Mouse (Mus musculus): ENCODE results near the gene Llgl2.

Gene Llgl2

DNA sequence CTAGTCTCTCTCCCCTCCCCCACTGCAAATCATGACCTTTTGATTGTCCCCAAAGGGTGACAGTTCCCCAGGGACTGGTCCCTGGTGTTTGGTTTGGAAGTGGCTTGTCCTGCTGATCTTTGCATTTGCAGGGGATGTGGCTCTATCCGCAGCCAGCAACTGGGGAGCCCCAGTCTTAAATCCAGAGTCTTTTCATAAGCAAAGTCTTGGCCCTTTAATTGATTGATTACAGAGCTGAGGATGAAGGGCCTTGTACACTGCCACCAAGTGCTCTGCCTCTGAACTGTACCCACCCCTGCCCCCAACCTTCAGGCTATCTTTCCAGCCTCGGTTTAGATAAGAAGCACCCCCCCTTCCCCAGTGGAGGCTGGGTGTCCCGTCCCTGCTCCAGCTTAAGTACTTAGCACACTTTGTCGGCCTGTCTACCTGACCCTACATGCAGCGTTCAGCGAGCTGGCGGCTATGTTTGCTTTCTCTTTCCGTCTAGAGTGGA lies 9.2 kb downstream of the Llgl2 start:
- no peak for DNase-seq (ENCODE audit: low read depth, low spot score)

DNA sequence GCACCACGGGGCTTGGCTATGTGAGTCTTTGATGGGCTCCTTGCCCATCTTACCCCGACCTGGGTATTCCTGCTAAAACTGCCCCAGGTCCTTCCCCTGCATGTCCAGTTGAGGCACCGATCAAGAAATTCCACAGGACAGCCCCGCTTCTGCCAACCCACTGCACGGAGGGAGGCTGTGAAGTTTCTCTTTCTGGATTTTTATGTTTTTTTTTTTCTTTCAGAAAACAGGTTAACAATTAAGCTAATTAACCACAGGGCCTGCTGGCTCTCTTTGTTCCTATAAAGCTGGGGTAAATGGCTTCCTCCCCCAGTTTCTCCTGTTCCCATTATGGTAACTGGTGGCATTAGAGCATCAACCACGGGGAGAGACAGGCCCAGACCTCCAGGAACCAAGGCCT lies 10.2 kb downstream of the Llgl2 start:
- DNase-seq (ENCODE audit: low read depth, low spot score), result no peak

DNA sequence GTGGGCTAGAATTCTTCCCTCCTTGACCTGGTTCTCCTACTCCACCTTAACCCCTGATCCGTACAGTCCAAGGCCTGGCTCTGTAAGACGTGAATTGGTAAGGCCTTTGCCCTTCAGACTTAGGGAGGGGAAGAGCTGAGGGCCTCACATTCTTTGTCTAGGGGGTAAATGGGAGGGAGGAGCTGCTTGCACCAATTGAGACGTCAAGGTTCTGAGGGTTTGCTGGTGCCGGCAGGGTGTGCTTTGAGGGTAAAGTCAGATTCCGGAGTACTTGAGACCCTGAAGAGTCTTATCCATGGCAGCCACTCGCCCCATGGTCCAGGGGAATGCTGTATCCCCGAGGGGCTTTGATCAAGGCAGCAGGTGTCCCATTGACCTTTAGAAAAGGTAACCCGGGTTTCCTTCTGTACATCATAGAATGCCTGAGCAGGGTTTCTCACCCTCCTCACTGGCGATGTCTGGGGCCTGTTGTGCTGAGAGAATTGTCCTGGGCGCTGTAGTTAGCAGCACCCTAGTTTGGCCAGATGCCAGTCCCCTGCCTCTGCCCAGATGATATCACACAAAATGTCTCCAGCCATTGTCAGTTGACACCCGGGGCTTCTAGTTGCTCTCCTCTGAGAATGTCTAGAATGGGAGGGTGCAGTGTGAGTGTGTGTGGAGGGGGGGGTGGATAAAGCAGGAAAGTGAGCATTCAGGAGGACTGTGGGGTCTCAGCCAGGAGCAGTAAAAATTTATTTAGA lies 13.0 kb downstream of the Llgl2 start:
- no peak for DNase-seq (ENCODE audit: low read depth, low spot score)

DNA sequence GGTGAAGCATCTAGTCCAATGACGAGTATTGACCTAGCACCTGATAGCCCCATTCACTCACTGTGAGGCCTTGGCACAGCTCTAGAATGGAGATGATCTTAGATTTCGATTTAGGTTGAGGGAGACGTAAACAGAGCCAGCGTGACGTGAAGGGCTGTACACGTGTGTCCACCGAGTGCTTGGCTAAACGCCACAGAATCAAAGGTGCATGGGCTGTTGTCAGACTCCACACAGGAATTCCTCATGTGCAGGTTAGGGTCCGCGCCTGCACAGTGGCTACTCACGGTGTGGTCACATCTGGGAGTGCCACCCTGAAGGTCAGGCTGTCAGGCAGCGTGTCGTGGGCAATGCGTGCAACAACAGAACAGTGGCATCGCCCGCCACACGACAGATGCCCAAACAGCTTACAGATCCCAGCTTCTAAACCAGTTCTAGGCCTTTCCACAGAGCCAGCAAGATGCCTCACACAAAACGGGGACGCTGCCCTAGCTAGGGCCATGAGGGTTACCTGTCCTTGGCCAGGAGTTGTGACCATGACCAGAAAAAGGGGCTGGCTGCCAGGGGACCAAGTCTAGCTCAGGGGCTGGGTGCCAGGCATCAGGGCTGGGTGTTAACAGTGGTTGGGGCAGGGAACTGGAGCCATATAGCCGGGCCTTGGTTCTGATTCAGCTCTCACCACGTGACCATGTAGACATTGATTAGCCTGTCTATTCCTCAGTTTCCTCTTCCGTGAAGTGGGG lies 13.9 kb downstream of the Llgl2 start:
- no peak for DNase-seq (ENCODE audit: low read depth, low spot score)

DNA sequence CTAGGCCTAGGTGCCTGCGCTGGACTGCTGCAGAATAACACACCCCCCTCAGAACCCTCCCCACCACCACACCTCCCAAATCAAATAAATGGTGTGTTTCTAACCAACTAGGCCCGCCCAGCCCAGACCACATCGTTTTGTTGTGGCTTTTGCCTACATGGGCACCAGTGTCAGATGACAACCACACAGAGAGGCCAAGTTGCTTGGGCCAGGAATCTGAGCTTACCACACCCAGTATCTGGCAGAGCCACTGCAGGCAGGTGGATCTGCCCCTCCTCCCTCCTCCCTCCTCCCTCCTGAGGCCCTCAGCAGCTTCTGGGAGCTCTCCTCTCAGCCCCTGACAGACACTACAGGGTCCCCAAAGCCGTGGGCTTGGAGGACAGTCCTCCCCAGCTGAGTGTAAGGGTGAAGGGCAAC lies 15.1 kb downstream of the Llgl2 start:
- DNase-seq (ENCODE audit: low read depth, low spot score), result no peak

DNA sequence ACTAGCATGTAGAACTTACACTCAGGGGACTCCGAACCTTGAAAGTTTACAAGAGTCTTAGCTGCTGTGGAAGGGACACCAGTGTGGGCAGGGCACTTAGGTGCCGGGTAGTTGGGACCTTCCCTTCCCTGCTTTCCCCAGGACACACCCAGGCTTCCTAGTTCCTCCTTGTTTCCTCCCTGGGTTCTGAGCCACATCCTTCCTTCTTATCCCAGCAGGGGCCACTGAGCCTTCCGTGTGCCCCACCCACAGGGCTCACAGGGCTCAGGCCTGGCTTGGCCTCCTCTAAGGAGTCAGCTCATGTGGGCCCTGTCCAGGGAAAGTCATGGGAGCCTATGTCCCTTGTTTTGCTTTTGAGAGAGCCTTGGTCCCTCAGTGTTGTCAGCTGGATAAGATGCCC lies 15.9 kb downstream of the Llgl2 start:
- DNase-seq (ENCODE audit: low read depth, low spot score), result no peak

DNA sequence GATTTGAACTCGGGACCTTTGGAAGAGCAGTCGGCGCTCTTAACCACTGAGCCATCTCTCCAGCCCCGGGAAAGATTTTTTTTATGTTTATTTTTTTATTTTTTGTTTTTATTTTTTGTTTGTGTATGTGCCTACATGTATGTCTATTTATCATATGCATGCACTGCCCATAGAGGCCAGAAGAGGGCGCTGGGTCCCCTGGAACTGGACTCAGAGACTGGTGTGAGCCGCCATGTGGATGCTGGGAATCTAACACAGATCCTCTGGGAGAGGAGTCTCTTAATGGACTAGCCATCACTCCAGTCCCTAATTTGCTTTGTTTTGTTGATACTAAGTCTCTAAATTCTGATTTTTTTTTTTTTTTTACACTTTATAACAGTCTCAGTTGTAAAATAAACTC lies 17.2 kb downstream of the Llgl2 start:
- peak; percentile 12 for DNase-seq (ENCODE audit: low read depth, low spot score)

DNA sequence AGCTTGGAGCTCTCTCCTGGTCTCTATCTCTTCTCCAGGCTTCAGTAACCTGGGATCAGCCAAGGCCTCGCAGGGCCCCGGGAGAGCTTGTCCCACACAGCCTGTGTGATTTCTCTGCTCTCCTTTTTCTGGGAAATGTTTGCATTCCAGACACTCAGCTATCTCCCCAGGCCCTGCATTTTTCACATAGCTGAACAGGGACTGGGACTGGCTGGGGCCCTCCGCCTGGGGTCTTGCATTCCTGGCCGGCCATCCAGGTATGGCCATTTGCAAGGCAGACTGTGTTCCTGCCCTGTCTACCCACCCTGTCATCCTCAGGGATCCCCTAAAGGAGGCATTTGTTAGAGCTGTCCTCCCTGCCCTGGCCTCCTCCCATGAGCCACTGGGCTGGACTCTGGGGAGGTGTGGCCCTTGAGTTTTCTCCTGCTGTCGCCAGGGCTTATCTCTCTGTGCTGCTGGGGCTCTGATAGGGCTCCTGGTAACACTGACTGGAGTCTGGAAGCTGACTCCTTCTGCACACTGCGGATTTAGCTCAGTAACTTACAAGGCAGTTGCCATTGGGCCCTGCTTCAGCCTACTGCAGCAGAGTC lies 18.2 kb downstream of the Llgl2 start:
- no peak for DNase-seq (ENCODE audit: low read depth, low spot score)

DNA sequence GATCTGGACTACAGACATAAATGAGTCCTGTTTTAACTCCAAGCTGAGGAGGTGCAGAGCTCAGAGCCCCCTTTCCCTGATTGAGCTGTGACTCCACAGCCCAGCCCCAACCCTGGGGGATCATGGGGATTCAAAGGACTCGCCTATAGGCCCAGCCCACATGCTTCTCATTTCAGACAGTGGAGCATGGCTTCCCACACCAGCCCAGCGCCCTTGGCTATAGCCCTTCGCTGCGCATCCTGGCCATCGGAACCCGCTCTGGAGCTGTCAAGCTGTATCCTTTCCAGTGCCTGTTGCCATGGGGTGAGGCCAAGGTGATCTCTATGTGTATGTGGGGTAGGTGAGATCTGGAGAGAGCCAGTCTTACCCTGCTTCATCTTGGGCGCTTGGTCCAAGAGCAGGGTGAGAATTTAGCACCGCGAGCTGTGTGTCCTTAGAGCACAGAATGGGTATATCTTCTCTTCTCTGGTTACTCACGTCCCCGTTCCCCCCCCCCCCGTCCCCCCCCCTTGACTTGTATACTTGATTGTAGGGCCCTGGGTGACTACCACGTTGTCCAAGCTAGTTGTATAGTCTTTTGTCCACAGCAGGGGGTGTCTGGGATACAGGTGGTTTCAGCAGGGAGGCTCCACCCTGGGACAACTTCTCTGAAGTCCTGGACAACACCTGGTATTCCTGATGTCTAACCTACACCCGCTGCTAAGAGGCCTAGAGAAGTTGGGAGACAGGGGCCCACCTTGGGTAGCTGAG lies 19.5 kb downstream of the Llgl2 start:
- no peak for DNase-seq (ENCODE audit: low read depth, low spot score)

DNA sequence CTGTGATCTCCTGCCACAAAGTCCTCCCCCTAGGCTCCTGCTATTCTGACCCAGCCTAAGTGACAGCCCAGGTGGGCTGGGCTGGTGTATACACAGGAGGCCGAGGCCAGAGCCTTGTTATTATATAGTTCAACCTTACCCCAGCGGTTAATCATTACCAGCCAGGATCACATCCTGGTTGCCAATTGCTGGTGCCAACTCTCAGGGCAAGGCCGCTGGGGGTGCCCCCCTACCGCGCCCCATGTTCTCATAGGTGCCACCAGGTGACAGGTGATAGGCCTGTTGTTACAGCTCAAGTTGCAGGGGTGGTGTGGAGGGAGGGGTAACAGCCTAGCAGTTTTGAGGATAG lies 20.0 kb downstream of the Llgl2 start:
- DNase-seq (ENCODE audit: low read depth, low spot score), result no peak

DNA sequence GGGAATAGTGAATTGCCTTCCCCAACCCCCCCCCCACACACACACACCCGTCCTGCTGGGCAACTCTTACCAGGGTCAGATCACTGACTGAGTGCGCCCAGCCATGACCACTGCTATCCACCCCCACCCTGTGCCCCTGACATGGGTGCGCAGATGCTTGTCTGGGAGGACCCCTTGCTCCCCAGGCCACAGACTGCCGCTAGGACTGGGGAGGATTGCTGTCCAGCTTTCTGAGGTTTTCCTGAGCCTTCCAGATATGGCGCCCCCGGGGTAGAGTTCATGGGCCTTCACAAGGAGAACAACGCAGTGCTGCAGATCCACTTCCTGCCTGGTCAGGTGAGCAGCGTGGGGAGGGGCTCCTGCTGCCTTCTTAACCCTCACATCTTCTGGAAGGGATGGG lies 20.4 kb downstream of the Llgl2 start:
- DNase-seq (ENCODE audit: low read depth, low spot score), result no peak

DNA sequence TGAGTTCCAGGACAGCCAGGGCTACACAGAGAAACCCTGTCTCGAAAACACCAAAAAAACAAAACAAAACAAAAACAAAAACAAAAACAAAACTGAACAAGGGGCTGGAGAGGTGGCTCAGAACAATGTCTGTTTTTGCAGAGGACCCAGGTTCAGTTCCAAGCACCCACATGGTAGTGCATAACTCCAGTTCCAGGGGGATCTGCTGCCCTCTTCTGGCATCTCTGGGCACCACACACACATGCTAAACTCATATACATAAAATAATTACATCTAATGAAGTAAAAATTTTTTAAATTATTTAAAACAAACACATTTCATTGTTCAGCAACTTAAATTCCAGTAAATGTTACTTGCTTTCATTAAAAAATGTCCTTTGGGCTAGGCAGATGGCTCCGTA lies 22.0 kb downstream of the Llgl2 start:
- DNase-seq (ENCODE audit: low read depth, low spot score), result no peak

DNA sequence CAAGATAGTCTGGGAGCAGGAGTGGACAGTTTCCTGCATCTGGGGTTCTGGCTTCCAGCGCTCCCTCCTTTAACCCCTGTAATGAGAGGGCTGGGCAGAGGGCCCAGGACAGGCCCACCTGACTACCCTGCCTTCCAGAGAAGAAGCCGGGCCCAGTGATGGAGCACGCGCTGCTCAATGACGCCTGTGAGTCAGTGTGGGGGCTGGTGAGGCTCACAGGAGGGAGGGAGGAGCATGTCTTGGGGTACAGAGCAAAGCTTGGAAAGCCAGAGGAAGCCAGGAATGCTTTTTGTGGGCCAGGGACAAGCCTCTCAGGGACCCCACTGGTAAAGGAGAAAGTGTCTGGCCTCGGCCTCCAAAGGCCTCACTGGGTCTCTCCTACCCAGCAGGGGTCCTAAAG lies 30.8 kb downstream of the Llgl2 start:
- DNase-seq (ENCODE audit: low read depth, low spot score), result no peak

DNA sequence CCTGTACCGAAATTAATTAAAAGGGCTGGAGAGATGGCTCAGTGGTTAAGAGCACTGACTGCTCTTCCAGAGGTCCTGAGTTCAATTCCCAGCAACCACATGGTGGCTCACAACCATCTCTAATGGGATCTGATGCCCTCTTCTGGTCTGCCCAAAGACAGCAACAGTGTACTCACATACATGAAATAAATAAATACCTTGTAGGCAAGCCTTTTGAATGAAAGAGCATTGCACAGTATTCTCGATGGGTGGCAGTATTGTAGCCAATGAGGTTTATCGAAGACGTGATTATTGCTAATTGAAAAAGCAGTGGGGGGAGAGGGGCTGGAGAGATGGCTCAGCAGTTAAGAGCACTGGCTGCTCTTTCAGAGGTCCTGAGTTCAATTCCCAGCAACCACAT lies 33.3 kb downstream of the Llgl2 start:
- peak; percentile 9 for DNase-seq (ENCODE audit: low read depth, low spot score)

DNA sequence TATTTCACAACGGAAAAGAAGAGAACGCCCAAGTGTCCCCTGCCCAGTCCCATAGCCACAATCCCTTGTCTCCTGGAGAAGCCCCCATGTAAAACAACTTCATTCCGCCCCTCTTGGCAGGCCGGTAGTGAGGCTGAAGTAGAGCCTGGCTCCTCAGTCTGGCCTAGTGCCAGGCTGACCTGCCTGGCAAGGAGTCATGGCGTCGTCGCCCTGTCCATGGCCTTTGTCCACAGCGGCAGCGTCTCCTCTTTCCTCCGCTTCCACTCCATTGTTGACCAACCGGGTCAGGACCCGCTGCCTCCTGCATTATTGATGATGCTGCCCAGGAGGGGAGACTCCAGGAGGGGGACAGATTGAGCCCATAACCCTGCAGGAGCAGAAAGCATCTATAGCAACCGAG lies 34.1 kb downstream of the Llgl2 start:
- DNase-seq (ENCODE audit: low read depth, low spot score), result no peak

DNA sequence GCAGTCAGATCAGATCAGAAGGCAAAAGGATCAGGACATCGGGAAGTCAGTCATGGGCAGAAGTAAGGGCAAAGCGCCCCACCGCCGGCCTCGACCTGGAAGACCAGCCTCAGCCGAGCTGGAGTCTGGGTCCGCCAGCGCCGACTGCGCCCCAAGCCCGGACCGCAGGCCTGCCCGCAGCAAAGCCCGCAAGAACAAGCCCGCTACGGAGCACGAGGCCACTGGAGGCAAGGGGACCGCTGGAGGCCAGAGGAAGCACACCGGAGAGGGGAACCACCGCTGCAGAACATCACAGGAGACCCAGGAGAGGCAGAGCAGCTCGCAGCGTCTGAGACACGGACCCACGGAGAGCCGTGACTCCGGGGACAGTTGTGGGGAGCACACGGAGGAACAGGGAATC lies 34.5 kb downstream of the Llgl2 start, which contains the start of gene Myo15b:
Gene Myo15b (plus strand): TSS at position 53 of the 400 bp plus-strand sequence.
- no peak for DNase-seq (ENCODE audit: low read depth, low spot score)

DNA sequence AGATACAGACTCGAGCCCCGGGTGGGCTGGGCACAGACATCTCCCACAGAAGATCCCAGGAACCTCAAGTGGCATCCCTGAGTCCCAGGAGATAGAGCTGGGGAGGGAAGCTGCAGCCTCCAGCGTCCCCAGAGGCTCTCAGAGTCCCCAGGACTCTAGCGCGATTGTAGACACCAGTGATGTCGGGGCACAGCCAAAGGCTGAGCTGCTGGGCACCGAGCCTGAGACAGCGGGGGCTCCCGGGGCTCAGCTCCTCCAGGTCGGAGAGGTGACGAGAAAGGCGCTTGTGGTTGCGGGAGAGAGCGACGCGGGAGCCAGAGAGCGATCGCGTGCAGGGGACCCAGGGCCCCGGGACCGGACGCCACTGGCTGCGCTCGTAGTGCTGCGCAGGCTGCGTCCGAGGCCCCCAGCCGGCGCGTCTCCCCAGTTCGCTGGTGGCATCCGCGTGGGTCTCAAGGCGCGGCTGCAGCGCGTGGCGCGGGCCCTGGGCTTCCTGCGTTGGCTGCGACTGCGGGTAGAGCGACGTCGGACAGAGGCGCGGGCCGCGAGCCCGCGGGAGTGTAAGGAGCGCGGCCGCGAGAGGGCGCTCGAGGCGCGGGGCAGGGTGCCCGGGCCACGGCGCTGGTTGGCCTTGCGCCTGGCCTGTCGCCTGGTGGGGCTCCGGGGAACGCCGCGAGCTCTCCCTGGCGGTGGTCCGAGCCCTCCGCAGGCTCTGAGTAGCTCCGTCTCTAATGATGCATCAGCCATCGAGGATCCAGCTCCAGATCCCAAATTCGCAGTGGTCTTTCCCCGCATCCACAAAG lies 35.5 kb downstream of the Llgl2 start:
- peak; percentile 78 for DNase-seq (ENCODE audit: low read depth, low spot score)

DNA sequence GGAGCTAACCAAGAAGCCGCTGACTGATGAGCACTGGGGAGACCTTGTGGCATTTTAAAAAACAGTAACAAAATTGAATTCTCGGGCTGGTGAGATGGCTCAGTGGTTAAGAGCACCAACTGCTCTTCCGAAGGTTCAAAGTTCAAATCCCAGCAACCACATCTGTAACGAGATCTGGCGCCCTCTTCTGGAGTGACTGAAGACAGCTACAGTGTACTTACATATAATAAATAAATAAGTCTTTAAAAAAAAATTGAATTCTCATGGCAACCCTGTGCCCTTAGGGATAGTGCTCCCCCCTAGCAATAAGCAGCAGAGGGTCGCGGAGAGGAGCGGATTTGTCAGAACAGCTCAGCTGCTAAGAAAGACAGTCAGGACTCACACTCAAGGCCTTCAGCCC lies 40.0 kb downstream of the Llgl2 start:
- DNase-seq (ENCODE audit: low read depth, low spot score), result peak; percentile 23

DNA sequence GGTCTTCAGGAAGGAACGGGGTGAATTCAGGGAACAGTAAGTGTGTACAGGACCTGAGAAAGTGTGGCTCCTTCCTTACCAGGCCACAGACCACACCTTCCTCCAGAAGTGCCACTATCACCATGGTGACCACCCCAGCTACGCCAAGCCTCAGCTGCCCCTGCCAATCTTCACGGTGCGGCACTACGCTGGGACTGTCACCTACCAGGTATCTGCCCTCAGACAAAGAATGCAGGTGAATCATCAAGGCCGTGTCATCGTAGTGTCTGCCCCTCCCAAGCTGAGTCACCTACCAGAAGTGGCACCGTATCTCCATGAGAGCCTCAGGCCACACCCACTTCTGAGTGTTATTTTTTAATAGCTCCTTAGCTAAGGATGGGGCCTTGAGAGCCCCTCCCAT lies 45.5 kb downstream of the Llgl2 start:
- no peak for DNase-seq (ENCODE audit: low read depth, low spot score)

DNA sequence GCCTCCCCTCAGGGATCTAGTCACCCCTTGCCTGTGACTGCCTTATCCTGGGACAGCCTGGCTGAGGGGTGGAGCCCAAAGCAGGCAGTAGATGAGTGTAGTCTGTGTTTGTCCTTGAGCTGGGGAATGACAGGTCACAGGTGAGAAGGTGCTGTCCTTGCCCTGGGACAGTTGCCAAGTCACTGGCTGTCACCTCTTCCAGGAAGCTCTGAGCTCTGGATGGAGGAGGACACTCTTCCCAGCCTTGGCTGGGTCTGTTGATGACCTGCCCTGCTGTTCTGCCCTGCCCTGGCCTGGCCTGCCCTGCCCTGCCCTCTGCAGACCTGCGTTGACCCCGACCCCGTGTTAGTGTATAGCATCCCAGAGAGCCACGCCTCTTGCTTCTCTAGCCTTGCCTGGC lies 48.6 kb downstream of the Llgl2 start:
- DNase-seq (ENCODE audit: low read depth, low spot score), result no peak

DNA sequence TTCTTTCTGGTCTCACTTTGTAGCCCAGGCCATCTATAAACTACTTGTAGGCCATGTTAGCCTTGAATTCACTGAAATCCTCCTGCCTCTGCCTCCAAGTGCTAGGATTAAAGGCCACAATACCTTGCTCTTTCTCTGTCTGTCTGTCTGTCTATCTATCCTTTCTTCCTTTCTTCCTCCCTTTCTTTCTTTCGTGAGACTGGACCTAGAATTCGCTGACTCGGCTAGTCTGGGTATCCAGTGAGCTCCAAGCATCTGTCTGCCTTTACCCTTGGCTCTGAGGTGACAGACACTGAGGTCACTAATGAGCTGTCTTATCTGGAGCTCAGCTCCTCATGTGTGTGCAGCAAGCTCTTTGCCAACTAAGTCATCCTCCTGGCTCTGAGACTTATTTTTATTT lies 52.1 kb downstream of the Llgl2 start:
- DNase-seq (ENCODE audit: low read depth, low spot score), result no peak

Measured in A20 (cell line).